In the genomic region with DNA sequence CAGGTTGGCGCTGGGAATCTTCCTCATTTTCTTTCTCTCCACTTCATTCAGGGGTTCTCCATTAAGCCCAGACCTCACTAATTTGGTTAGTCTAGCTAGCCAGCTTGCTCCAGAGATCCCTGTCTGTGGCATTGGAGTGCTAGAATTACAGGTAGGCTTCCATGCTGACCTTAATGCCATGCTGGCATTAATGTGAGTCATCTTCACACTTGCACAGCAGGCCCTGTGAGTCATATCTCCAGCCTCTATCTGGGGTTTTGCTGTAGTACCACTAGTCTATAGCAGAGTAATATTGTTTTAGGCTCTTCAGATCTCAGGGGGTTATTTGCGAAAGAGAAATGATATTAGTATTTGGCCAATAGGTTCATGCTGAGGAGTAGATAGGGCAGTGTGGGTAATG, we compare ENCODE assay signal across 15 mouse cellular contexts.
A peak's percentile ranks its signal among the peaks of the same experiment; 100 is the strongest.
DNase-seq lines count a peak whose midpoint lies in the region.
"Had no signal": no experiment of that assay in that cellular context is flagged by ENCODE, and none has a peak within 500 bp of the region (broad histone marks: within the 10 kb centered on the region; RNA-seq: fewer than 3 reads in every experiment).

No protein-coding gene starts in this region.

- DNase-seq in cerebellum, adult 11-12 months = peak; percentile 3
- no peak for DNase-seq in cerebellum, postnatal 4 days (ENCODE audit: low spot score in 2 of 2)
- DNase-seq in 416B (ENCODE audit: low read depth) = peak; percentile 23
- peak; percentile 21 for DNase-seq in MN1 (ENCODE audit: low spot score)
- DNase-seq in cerebellum, adult 9-11 months = peak; percentile 11
- no peak for DNase-seq in spleen, adult 18-20 months
- no peak for DNase-seq in gastrocnemius, adult 18-20 months (ENCODE audit: low spot score)
- no peak for DNase-seq in frontal cortex, postnatal 14 days (ENCODE audit: low spot score in 2 of 2)
- DNase-seq: adrenal gland, postnatal 25 days; gastrocnemius, postnatal 25 days; heart, adult 18-20 months; heart, postnatal 10 days; heart, postnatal 36 days; kidney, adult 11 months; kidney, adult 8-10 months had no signal

Comparison
In these comparisons a context has a peak if more than half of its experiments do, and no peak if none do; other contexts are left out.
1. DNase-seq: peak in cerebellum, adult 11-12 months (single experiment), 416B (single experiment), MN1 (single experiment) and cerebellum, adult 9-11 months (single experiment); none in cerebellum, postnatal 4 days (0 of 2), spleen, adult 18-20 months (0 of 2), gastrocnemius, adult 18-20 months (single experiment) and frontal cortex, postnatal 14 days (0 of 2).